ENCODE assay signal across 11 mouse cellular contexts in the genomic region with DNA sequence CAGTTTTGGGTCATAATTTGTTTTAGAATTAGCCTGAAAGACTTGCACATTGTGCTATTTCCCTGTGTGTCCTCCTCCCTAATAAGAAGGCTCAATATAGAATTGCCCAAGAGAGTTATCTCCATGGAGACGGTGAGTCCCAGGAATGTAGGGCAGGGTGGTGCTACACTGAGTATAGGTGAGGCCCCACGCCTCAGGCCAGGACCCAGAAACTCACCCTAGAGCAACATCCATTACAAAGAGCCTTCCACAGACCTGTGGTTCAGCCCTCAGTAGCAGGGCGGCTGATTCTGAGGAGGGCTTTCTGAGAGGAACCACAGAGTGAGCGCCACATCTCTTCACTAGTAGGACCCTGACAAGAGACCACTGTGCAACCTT. TPM values are rescaled to one million over a fixed set of nuclear protein-coding genes. Genes with fewer than 3 reads are reported as not detected.
DNase-seq lines count a peak whose midpoint lies in the region; ATAC-seq lines count a peak whose summit lies in the region.
"Had no signal": no experiment of that assay in that cellular context is flagged by ENCODE, and none has a peak within 500 bp of the region (broad histone marks: within the 10 kb centered on the region; RNA-seq: fewer than 3 reads in every experiment).

No protein-coding gene starts in this region.

- H3K9ac ChIP-seq in heart, embryonic 11.5 days (ENCODE audit: low read depth, low read length): no peak overlapping the region
- no peak overlapping the region for H3K9ac ChIP-seq in midbrain, embryonic 14.5 days (replicated peaks; ENCODE audit: low read length)
- no peak overlapping the region for H3K9ac ChIP-seq in stomach, embryonic 15.5 days

- H3K36me3 ChIP-seq in heart, embryonic 11.5 days (ENCODE audit: control insufficient read depth, insufficient read depth, low read length): peaks cover 16% of the 10 kb centered on the region
- peaks cover 95% of the 10 kb centered on the region for H3K36me3 ChIP-seq in midbrain, embryonic 10.5 days
- peaks cover 17% of the 10 kb centered on the region; the same call in 1 of the 2 replicates for H3K36me3 ChIP-seq in midbrain, embryonic 14.5 days (ENCODE audit: control insufficient read depth, insufficient read depth, low read length)
- H3K36me3 ChIP-seq in stomach, embryonic 15.5 days: peaks cover 9% of the 10 kb centered on the region

- peak overlapping the region; percentile 64 for H3K27ac ChIP-seq in heart, embryonic 11.5 days (ENCODE audit: low read depth, low read length)
- H3K27ac ChIP-seq in midbrain, embryonic 10.5 days (replicated peaks): 0 out of 2 replicates have a peak overlapping the region, but pooled peaks have one; percentile 65
- H3K27ac ChIP-seq in midbrain, embryonic 14.5 days (replicated peaks; ENCODE audit: low read depth, low read length): no peak overlapping the region
- H3K27ac ChIP-seq in stomach, embryonic 15.5 days: peak overlapping the region; percentile 94

- H3K4me3 ChIP-seq in heart, embryonic 11.5 days (ENCODE audit: low read depth, low read length): no peak overlapping the region
- H3K4me3 ChIP-seq in midbrain, embryonic 10.5 days: no peak overlapping the region
- no peak overlapping the region for H3K4me3 ChIP-seq in midbrain, embryonic 14.5 days (replicated peaks; ENCODE audit: low read depth, low read length)
- H3K4me3 ChIP-seq in stomach, embryonic 15.5 days (replicated peaks): no peak overlapping the region

- WGBS in heart, embryonic 11.5 days (ENCODE audit: insufficient replicate concordance): 61% methylated on average over 4 of the region's 4 CpGs
- WGBS in midbrain, embryonic 10.5 days: 71% methylated on average over 4 of the region's 4 CpGs
- 66% methylated on average over 4 of the region's 4 CpGs for WGBS in midbrain, embryonic 14.5 days
- 54% methylated on average over 4 of the region's 4 CpGs for WGBS in stomach, embryonic 15.5 days

- H3K27me3 ChIP-seq in heart, embryonic 11.5 days (ENCODE audit: control insufficient read depth, insufficient read depth, low read length): no peaks in the 10 kb centered on the region
- no peaks in the 10 kb centered on the region for H3K27me3 ChIP-seq in midbrain, embryonic 10.5 days (ENCODE audit: low read depth, poor library complexity, severe bottlenecking)
- H3K27me3 ChIP-seq in midbrain, embryonic 14.5 days (ENCODE audit: control insufficient read depth, insufficient read depth, low read length): no peaks in the 10 kb centered on the region
- no peaks in the 10 kb centered on the region for H3K27me3 ChIP-seq in stomach, embryonic 15.5 days (replicated peaks)

- no peaks in the 10 kb centered on the region for H3K9me3 ChIP-seq in heart, embryonic 11.5 days (replicated peaks; ENCODE audit: control insufficient read depth, low read length)
- H3K9me3 ChIP-seq in midbrain, embryonic 10.5 days (replicated peaks): no peaks in the 10 kb centered on the region
- H3K9me3 ChIP-seq in midbrain, embryonic 14.5 days (ENCODE audit: control insufficient read depth, low read length): no peaks in the 10 kb centered on the region
- H3K9me3 ChIP-seq in stomach, embryonic 15.5 days: no peaks in the 10 kb centered on the region

- no peak overlapping the region for H3K4me2 ChIP-seq in heart, embryonic 11.5 days
- no peak overlapping the region for H3K4me2 ChIP-seq in midbrain, embryonic 14.5 days (ENCODE audit: low read length)
- H3K4me2 ChIP-seq in stomach, embryonic 15.5 days: no peak overlapping the region

- DNase-seq in heart, postnatal 10 days: no peak
- DNase-seq in midbrain, embryonic 10.5 days (ENCODE audit: low spot score): no peak
- no peak for DNase-seq in midbrain, embryonic 14.5 days
- DNase-seq in frontal cortex, postnatal 25 days (ENCODE audit: low spot score in 2 of 2): no peak
- DNase-seq in layer of hippocampus, postnatal 14 days (ENCODE audit: low spot score in 2 of 2): no peak
- DNase-seq: adrenal gland, postnatal 14 days; cerebellum, postnatal 36 days; gastrocnemius, postnatal 36 days had no signal

- intact Hi-C loops in heart, postnatal 10 days (cut with DNase I): no loop called here

- peaks cover 27% of the 10 kb centered on the region for H3K4me1 ChIP-seq in heart, embryonic 11.5 days (ENCODE audit: control insufficient read depth, insufficient read depth, low read length)
- H3K4me1 ChIP-seq in midbrain, embryonic 10.5 days: peaks cover 15% of the 10 kb centered on the region
- no peaks in the 10 kb centered on the region for H3K4me1 ChIP-seq in midbrain, embryonic 14.5 days (ENCODE audit: control insufficient read depth, insufficient read depth, low read length)
- H3K4me1 ChIP-seq in stomach, embryonic 15.5 days: peaks cover 19% of the 10 kb centered on the region

- ATAC-seq in heart, embryonic 11.5 days (replicated peaks; ENCODE audit: insufficient number of reproducible peaks, low FRiP score, low TSS enrichment): 0 out of 2 replicates have a peak, but pooled peaks have one; percentile 31
- no peak for ATAC-seq in midbrain, embryonic 14.5 days (ENCODE audit: low FRiP score, low TSS enrichment)
- ATAC-seq in hematopoietic stem cell, adult 5-6 weeks (replicated peaks in 1 of 2; ENCODE audit: insufficient read depth in 1 of 2, low FRiP score in 2 of 2, low TSS enrichment in 1 of 2, low read depth in 1 of 2, poor library complexity in 2 of 2, severe bottlenecking in 2 of 2): 0 out of 4 replicates have a peak, but pooled peaks have one; percentile 28 to 31
- ATAC-seq in stomach, embryonic 15.5 days (ENCODE audit: insufficient read depth, low FRiP score, low read depth): peak; percentile 67; the same call in 1 of the 2 replicates

RNA-seq across cellular contexts. Expression of a gene that starts 51.0 kb away (rescaled TPM):
- 39.7 and 44.5 TPM in 2 replicates for polyA plus RNA-seq in heart, embryonic 11.5 days (2014; fragmentation: Nextera tagmentation; extraction: Ambion mirVana)
- total RNA-seq in heart, postnatal 10 days (2021): 10 to 100 TPM; 11.0 to 11.9 TPM
- polyA plus RNA-seq in midbrain, embryonic 10.5 days (2016; fragmentation: Nextera tagmentation; extraction: Ambion mirVana): 13.6 and 15.8 TPM in 2 replicates
- 24.0 and 25.3 TPM in 2 replicates for polyA plus RNA-seq in midbrain, embryonic 14.5 days (2014; fragmentation: Nextera tagmentation; extraction: Ambion mirVana)
- total RNA-seq in hematopoietic stem cell, adult 5-6 weeks (2017): not detected in 2 replicates
- 48.5 and 57.0 TPM in 2 replicates for polyA plus RNA-seq in stomach, embryonic 15.5 days (2015; fragmentation: Nextera tagmentation; extraction: Ambion mirVana)
- 10 to 100 TPM; 11.9 to 15.0 TPM for total RNA-seq in layer of hippocampus, postnatal 14 days (2021)
